Mouse (Mus musculus): ENCODE data around the gene Rab4a. TPM values are rescaled to one million over a fixed set of nuclear protein-coding genes. Genes with fewer than 3 reads are reported as not detected.

The Rab4a gene
- polyA plus RNA-seq, 1 experiment from 2014 or later: 27.0 TPM

DNA sequence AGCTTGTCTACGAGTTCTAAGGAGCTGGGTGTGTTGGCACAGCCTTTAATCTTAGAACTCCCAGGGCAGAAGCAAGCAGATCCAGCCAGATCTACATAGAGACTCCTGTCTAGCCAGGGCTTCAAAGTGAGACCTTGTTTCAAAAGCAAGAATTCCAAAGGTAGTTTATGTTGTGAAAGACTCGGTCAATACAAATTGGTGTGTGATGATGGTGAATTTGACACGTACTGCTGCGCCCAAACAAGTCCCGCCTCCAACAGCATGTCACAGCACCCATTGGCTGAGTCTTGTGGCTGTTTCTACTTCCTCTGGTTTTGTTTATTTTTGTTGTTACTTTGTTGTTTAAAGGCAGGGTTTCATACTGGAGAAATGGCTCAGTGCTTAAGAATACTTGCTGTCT, 6.4 kb downstream of the Rab4a start:
- DNase-seq (ENCODE audit: low spot score) (no peak), ATAC-seq (ENCODE audit: low FRiP score, low TSS enrichment) (no peak)
- Histone ChIP-seq H3K27ac (replicated peaks) (no peak overlapping the region), H3K9me3 (ENCODE audit: control insufficient read depth, low read length) (no peaks in the 10 kb centered on the region), H3K9ac (ENCODE audit: low read length) (no peak overlapping the region), H3K36me3 (ENCODE audit: control insufficient read depth, insufficient read depth, low read length) (no peaks in the 10 kb centered on the region), H3K4me1 (replicated peaks; ENCODE audit: control insufficient read depth, insufficient read depth) (peaks cover 4% of the 10 kb centered on the region; the same call in 1 of the 2 replicates), H3K4me3 (ENCODE audit: low read depth, low read length) (no peak overlapping the region), H3K4me2 (replicated peaks; ENCODE audit: low read depth) (no peak overlapping the region), H3K27me3 (ENCODE audit: control insufficient read depth, insufficient read depth, low read length) (no peaks in the 10 kb centered on the region)
- no peak for TF ChIP-seq CTCF (IDR thresholded peaks at IDR 0.05; ENCODE audit: low read depth)
- no peak for TF ChIP-seq EP300 (optimal IDR thresholded peaks at IDR 0.05)
- 85% methylated on average over 5 of the region's 5 CpGs for WGBS

DNA sequence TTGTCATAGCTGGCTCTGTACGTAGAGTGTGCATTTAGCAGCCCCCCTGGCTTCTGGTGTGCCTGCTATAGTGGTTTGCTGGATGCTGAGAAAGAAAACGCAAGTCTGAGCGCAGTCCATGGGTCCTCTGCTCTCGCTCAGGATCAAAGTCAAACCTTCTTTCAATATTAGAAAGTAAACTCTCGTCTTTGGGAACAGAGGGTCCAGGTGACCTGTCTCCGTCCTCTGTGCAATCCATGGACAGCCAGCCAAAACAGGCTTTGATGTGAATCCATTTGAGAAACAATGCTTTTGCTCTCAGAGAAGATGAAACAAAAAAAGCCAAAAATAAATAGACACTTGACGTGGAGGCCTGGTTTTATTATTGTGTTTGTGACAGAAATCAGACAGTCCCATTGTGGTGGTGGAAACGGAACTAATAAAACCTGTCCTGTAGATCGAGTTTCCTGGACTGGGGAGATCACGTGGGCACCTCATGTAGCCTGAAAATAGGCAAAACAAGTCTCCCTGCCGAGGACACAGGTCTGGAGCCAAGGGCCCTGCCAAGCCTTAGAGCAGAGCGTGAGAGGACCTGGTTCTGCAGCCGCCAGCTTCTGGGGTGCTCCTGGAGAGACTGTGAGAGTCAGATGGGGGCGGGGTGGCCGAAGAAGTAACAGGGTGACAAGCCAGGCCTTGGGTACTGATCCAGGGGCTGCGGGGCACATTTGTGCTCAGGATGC, 7.5 kb downstream of the Rab4a start:
- Histone ChIP-seq H3K4me1 (replicated peaks; ENCODE audit: control insufficient read depth, insufficient read depth) (no peaks in the 10 kb centered on the region), H3K9me3 (ENCODE audit: control insufficient read depth, low read length) (no peaks in the 10 kb centered on the region), H3K27ac (replicated peaks) (no peak overlapping the region), H3K36me3 (ENCODE audit: control insufficient read depth, insufficient read depth, low read length) (no peaks in the 10 kb centered on the region), H3K4me3 (ENCODE audit: low read depth, low read length) (no peak overlapping the region), H3K27me3 (ENCODE audit: control insufficient read depth, insufficient read depth, low read length) (no peaks in the 10 kb centered on the region), H3K4me2 (replicated peaks; ENCODE audit: low read depth) (no peak overlapping the region), H3K9ac (ENCODE audit: low read length) (no peak overlapping the region)
- peak; percentile 27 for ATAC-seq (ENCODE audit: low FRiP score, low TSS enrichment)
- WGBS: 64% methylated on average over 16 of the region's 16 CpGs
- no peak for DNase-seq (ENCODE audit: low spot score)
- TF ChIP-seq EP300 (optimal IDR thresholded peaks at IDR 0.05) (no peak), CTCF (IDR thresholded peaks at IDR 0.05; ENCODE audit: low read depth) (no peak)

DNA sequence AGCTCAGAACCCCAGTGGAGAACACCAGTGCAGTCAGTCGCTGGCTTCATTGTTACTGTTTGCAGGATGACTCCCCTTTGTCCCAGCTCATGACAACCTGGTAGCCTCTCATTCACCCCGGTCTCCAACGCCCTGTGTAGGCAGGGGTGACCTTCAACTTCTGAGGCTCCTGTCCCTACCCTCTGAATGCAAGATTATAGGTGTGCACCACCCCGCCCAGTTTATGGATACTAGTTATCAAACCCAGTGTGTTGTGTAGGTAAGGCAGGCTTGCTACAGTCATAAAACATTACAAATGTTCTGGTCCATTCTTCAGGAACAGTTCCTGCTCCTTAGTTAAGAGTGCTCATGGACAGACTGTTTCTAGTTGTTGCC, 8.1 kb downstream of the Rab4a start:
- ATAC-seq (ENCODE audit: low FRiP score, low TSS enrichment): peak; percentile 76
- no peak overlapping the region for H3K9ac ChIP-seq (ENCODE audit: low read length)
- 78% methylated on average over 4 of the region's 4 CpGs for WGBS

DNA sequence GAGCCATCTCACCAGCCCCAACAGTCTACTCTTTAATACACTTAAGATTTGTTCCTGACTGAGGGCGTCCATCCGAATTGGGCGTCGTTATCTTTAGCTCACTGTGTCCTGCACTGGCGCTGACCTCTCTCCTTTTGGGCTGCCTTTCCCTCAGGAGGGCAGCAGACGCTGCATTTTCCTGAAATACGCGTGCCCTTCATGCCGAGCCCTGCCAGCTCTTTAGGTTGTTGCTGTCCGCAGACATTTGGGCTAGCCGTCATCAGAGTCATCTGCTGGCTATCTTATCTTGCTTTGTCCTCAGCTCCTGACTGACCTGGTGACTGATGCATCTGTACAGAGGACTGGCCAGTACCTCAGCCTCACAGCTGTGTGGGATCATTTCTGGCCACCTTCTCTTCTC, 9.5 kb downstream of the Rab4a start:
- TF ChIP-seq EP300 (optimal IDR thresholded peaks at IDR 0.05) (no peak), CTCF (IDR thresholded peaks at IDR 0.05; ENCODE audit: low read depth) (no peak)
- H3K36me3 ChIP-seq (ENCODE audit: control insufficient read depth, insufficient read depth, low read length): no peaks in the 10 kb centered on the region

More for the DNA sequence above, 8.1 kb downstream of the Rab4a start:
- Histone ChIP-seq H3K27me3 (ENCODE audit: control insufficient read depth, insufficient read depth, low read length) (no peaks in the 10 kb centered on the region), H3K9me3 (ENCODE audit: control insufficient read depth, low read length) (no peaks in the 10 kb centered on the region), H3K36me3 (ENCODE audit: control insufficient read depth, insufficient read depth, low read length) (no peaks in the 10 kb centered on the region), H3K4me3 (ENCODE audit: low read depth, low read length) (no peak overlapping the region), H3K27ac (replicated peaks) (no peak overlapping the region), H3K4me1 (replicated peaks; ENCODE audit: control insufficient read depth, insufficient read depth) (no peaks in the 10 kb centered on the region), H3K4me2 (replicated peaks; ENCODE audit: low read depth) (no peak overlapping the region)
- DNase-seq (ENCODE audit: low spot score): no peak
- TF ChIP-seq EP300 (optimal IDR thresholded peaks at IDR 0.05) (no peak), CTCF (IDR thresholded peaks at IDR 0.05; ENCODE audit: low read depth) (no peak)

DNA sequence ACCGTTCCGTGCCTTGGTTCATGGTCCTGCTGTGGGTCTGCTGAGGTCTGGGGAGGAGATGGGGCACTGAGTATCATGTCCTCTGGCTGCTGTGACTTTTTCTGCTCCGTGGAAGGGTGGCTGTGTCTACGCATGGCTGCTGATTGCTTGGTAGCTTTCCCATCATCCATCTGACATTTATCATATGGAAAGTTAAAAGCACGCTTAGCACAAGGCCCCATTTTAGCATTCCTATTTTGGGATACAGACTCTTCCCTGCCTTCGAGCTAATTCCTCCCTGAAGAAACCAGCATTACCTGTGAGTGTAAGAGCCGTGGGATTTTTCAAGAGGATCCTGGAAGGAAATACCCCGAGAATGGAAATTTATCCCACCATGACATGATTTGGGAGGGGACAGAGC, 11.2 kb downstream of the Rab4a start:
- H3K4me1 ChIP-seq (replicated peaks; ENCODE audit: control insufficient read depth, insufficient read depth): no peaks in the 10 kb centered on the region
- H3K36me3 ChIP-seq (ENCODE audit: control insufficient read depth, insufficient read depth, low read length): no peaks in the 10 kb centered on the region
- TF ChIP-seq EP300 (optimal IDR thresholded peaks at IDR 0.05): no peak
- TF ChIP-seq CTCF (IDR thresholded peaks at IDR 0.05; ENCODE audit: low read depth): no peak
- H3K27me3 ChIP-seq (ENCODE audit: control insufficient read depth, insufficient read depth, low read length): no peaks in the 10 kb centered on the region
- H3K4me2 ChIP-seq (replicated peaks; ENCODE audit: low read depth): no peak overlapping the region
- no peak for DNase-seq (ENCODE audit: low spot score)
- ATAC-seq (ENCODE audit: low FRiP score, low TSS enrichment): no peak
- H3K27ac ChIP-seq (replicated peaks): no peak overlapping the region
- no peak overlapping the region for H3K9ac ChIP-seq (ENCODE audit: low read length)
- H3K4me3 ChIP-seq (ENCODE audit: low read depth, low read length): no peak overlapping the region
- no peaks in the 10 kb centered on the region for H3K9me3 ChIP-seq (ENCODE audit: control insufficient read depth, low read length)
- WGBS: 83% methylated on average over 8 of the region's 8 CpGs

More for the DNA sequence above, 9.5 kb downstream of the Rab4a start:
- no peaks in the 10 kb centered on the region for H3K9me3 ChIP-seq (ENCODE audit: control insufficient read depth, low read length)
- no peak overlapping the region for H3K9ac ChIP-seq (ENCODE audit: low read length)
- ATAC-seq (ENCODE audit: low FRiP score, low TSS enrichment) (no peak; the same call in 1 of the 2 replicates), DNase-seq (ENCODE audit: low spot score) (no peak)
- no peaks in the 10 kb centered on the region for H3K4me1 ChIP-seq (replicated peaks; ENCODE audit: control insufficient read depth, insufficient read depth)
- no peak overlapping the region for H3K4me3 ChIP-seq (ENCODE audit: low read depth, low read length)
- no peaks in the 10 kb centered on the region for H3K27me3 ChIP-seq (ENCODE audit: control insufficient read depth, insufficient read depth, low read length)
- 85% methylated on average over 11 of the region's 11 CpGs for WGBS
- no peak overlapping the region for H3K4me2 ChIP-seq (replicated peaks; ENCODE audit: low read depth)
- H3K27ac ChIP-seq (replicated peaks): no peak overlapping the region

DNA sequence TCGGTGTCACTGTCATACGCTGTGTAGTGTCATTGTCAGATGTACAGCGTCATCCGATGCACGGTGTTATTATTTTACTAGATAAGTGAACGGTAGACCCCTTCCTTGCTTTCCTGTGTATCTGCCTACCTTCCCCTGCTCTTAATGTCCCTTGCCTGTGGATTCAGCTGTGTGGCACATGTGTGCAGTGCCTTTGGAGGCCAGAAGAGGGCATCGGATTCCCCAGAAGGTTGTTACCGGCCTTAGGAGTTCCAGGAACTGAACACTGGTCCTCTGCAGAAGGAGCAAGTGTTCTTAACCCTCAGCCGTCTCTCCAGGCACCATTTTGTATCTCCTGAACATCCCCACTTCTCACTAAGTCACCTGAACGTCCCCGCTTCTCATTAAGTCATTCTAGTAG, 12.0 kb downstream of the Rab4a start:
- no peaks in the 10 kb centered on the region for H3K27me3 ChIP-seq (ENCODE audit: control insufficient read depth, insufficient read depth, low read length)
- no peak overlapping the region for H3K27ac ChIP-seq (replicated peaks)
- no peaks in the 10 kb centered on the region for H3K9me3 ChIP-seq (ENCODE audit: control insufficient read depth, low read length)
- no peak overlapping the region for H3K4me3 ChIP-seq (ENCODE audit: low read depth, low read length)
- no peak overlapping the region for H3K4me2 ChIP-seq (replicated peaks; ENCODE audit: low read depth)
- H3K9ac ChIP-seq (ENCODE audit: low read length): no peak overlapping the region
- 88% methylated on average over 11 of the region's 11 CpGs for WGBS
- DNase-seq (ENCODE audit: low spot score): no peak
- H3K4me1 ChIP-seq (replicated peaks; ENCODE audit: control insufficient read depth, insufficient read depth): no peaks in the 10 kb centered on the region
- no peak for ATAC-seq (ENCODE audit: low FRiP score, low TSS enrichment)
- TF ChIP-seq EP300 (optimal IDR thresholded peaks at IDR 0.05) (no peak), CTCF (IDR thresholded peaks at IDR 0.05; ENCODE audit: low read depth) (peak; percentile 31; the same call in 1 of the 2 replicates)
- H3K36me3 ChIP-seq (ENCODE audit: control insufficient read depth, insufficient read depth, low read length): no peaks in the 10 kb centered on the region
